Mouse (Mus musculus): ENCODE results near the gene Arg1. TPM values are rescaled to one million over a fixed set of nuclear protein-coding genes. Genes with fewer than 3 reads are reported as not detected.

The Arg1 gene
- polyA plus RNA-seq, 1 experiment from 2014 or later = 1.2 TPM

- no peaks in the 10 kb centered on the region for H3K36me3 ChIP-seq (ENCODE audit: control insufficient read depth, insufficient read depth, low read length)
- H3K27ac ChIP-seq (replicated peaks in 1 of 2; ENCODE audit: control insufficient read depth in 1 of 2, insufficient read depth in 1 of 2, low read depth in 2 of 2, low read length in 2 of 2) = no peak overlapping the region
- 78% methylated on average over 3 of the region's 3 CpGs for WGBS
- no peaks in the 10 kb centered on the region for H3K9me3 ChIP-seq (ENCODE audit: control insufficient read depth, low read length)
- H3K4me3 ChIP-seq (ENCODE audit: control insufficient read depth in 1 of 2, insufficient read depth in 1 of 2, low read depth in 1 of 2, low read length in 2 of 2) = no peak overlapping the region
- no peaks in the 10 kb centered on the region for H3K27me3 ChIP-seq (ENCODE audit: control insufficient read depth, insufficient read depth, low read length)
- H3K9ac ChIP-seq (ENCODE audit: low read length) = no peak overlapping the region
- no peak overlapping the region for H3K4me2 ChIP-seq (ENCODE audit: low read length)
- ATAC-seq (ENCODE audit: insufficient number of reproducible peaks, insufficient read depth, low FRiP score, low read depth) = no peak
- H3K4me1 ChIP-seq (ENCODE audit: control insufficient read depth in 2 of 2, insufficient read depth in 2 of 2, low read length in 2 of 2) = peaks cover 0 to 5% of the 10 kb centered on the region in 2 experiments; a peak in 1 of 4 replicates
Measured at GRCm38 (mm10) chr10:24947871-24948270, 20.6 kb upstream of the Arg1 start.

- Histone ChIP-seq H3K36me3 (ENCODE audit: control insufficient read depth, insufficient read depth, low read length) (no peaks in the 10 kb centered on the region), H3K27me3 (ENCODE audit: control insufficient read depth, insufficient read depth, low read length) (no peaks in the 10 kb centered on the region), H3K4me3 (ENCODE audit: control insufficient read depth in 1 of 2, insufficient read depth in 1 of 2, low read depth in 1 of 2, low read length in 2 of 2) (no peak overlapping the region), H3K9ac (ENCODE audit: low read length) (no peak overlapping the region), H3K4me2 (ENCODE audit: low read length) (no peak overlapping the region), H3K4me1 (ENCODE audit: control insufficient read depth in 2 of 2, insufficient read depth in 2 of 2, low read length in 2 of 2) (peaks cover 0 to 2% of the 10 kb centered on the region in 2 experiments; a peak in 2 of 4 replicates), H3K27ac (replicated peaks in 1 of 2; ENCODE audit: control insufficient read depth in 1 of 2, insufficient read depth in 1 of 2, low read depth in 2 of 2, low read length in 2 of 2) (no peak overlapping the region), H3K9me3 (ENCODE audit: control insufficient read depth, low read length) (no peaks in the 10 kb centered on the region)
- 68% methylated on average over 6 of the region's 6 CpGs for WGBS
- ATAC-seq (ENCODE audit: insufficient number of reproducible peaks, insufficient read depth, low FRiP score, low read depth) = no peak
Measured at GRCm38 (mm10) chr10:24930143-24930542, 2.9 kb upstream of the Arg1 start.

GRCm38 (mm10) chr10:24928072-24928471, 788 bp upstream of the Arg1 start:
- H3K36me3 ChIP-seq (ENCODE audit: control insufficient read depth, insufficient read depth, low read length) = no peaks in the 10 kb centered on the region
- no peaks in the 10 kb centered on the region for H3K9me3 ChIP-seq (ENCODE audit: control insufficient read depth, low read length)
- WGBS = 7% methylated on average over 12 of the region's 12 CpGs
- H3K27ac ChIP-seq (replicated peaks in 1 of 2; ENCODE audit: control insufficient read depth in 1 of 2, insufficient read depth in 1 of 2, low read depth in 2 of 2, low read length in 2 of 2) = no peak overlapping the region
- H3K4me2 ChIP-seq (ENCODE audit: low read length) = peak overlapping the region; percentile 48
- no peak overlapping the region for H3K9ac ChIP-seq (ENCODE audit: low read length)
- H3K27me3 ChIP-seq (ENCODE audit: control insufficient read depth, insufficient read depth, low read length) = no peaks in the 10 kb centered on the region
- ATAC-seq (ENCODE audit: insufficient number of reproducible peaks, insufficient read depth, low FRiP score, low read depth) = no peak
- peaks cover 0 to 2% of the 10 kb centered on the region in 2 experiments; a peak in 2 of 4 replicates for H3K4me1 ChIP-seq (ENCODE audit: control insufficient read depth in 2 of 2, insufficient read depth in 2 of 2, low read length in 2 of 2)
- peak overlapping the region in 1 of 2 experiments; percentile 14; a peak in 1 of 4 replicates for H3K4me3 ChIP-seq (ENCODE audit: control insufficient read depth in 1 of 2, insufficient read depth in 1 of 2, low read depth in 1 of 2, low read length in 2 of 2)

GRCm38 (mm10) chr10:24926380-24926779, 904 bp downstream of the Arg1 start:
- H3K4me3 ChIP-seq (ENCODE audit: control insufficient read depth in 1 of 2, insufficient read depth in 1 of 2, low read depth in 1 of 2, low read length in 2 of 2) = no peak overlapping the region
- ATAC-seq (ENCODE audit: insufficient number of reproducible peaks, insufficient read depth, low FRiP score, low read depth) = no peak
- H3K4me1 ChIP-seq (ENCODE audit: control insufficient read depth in 2 of 2, insufficient read depth in 2 of 2, low read length in 2 of 2) = peaks cover 0 to 2% of the 10 kb centered on the region in 2 experiments; a peak in 2 of 4 replicates
- no peaks in the 10 kb centered on the region for H3K9me3 ChIP-seq (ENCODE audit: control insufficient read depth, low read length)
- no peaks in the 10 kb centered on the region for H3K36me3 ChIP-seq (ENCODE audit: control insufficient read depth, insufficient read depth, low read length)
- H3K27me3 ChIP-seq (ENCODE audit: control insufficient read depth, insufficient read depth, low read length) = no peaks in the 10 kb centered on the region
- no peak overlapping the region for H3K27ac ChIP-seq (replicated peaks in 1 of 2; ENCODE audit: control insufficient read depth in 1 of 2, insufficient read depth in 1 of 2, low read depth in 2 of 2, low read length in 2 of 2)
- H3K9ac ChIP-seq (ENCODE audit: low read length) = no peak overlapping the region
- H3K4me2 ChIP-seq (ENCODE audit: low read length) = no peak overlapping the region
- WGBS = 39% methylated on average over 10 of the region's 10 CpGs

- Histone ChIP-seq H3K9me3 (ENCODE audit: control insufficient read depth, low read length) (no peaks in the 10 kb centered on the region), H3K9ac (ENCODE audit: low read length) (no peak overlapping the region), H3K4me3 (ENCODE audit: control insufficient read depth in 1 of 2, insufficient read depth in 1 of 2, low read depth in 1 of 2, low read length in 2 of 2) (no peak overlapping the region), H3K4me1 (ENCODE audit: control insufficient read depth in 2 of 2, insufficient read depth in 2 of 2, low read length in 2 of 2) (peaks cover 0 to 2% of the 10 kb centered on the region in 2 experiments; a peak in 2 of 4 replicates), H3K27me3 (ENCODE audit: control insufficient read depth, insufficient read depth, low read length) (no peaks in the 10 kb centered on the region), H3K4me2 (ENCODE audit: low read length) (no peak overlapping the region), H3K27ac (replicated peaks in 1 of 2; ENCODE audit: control insufficient read depth in 1 of 2, insufficient read depth in 1 of 2, low read depth in 2 of 2, low read length in 2 of 2) (no peak overlapping the region), H3K36me3 (ENCODE audit: control insufficient read depth, insufficient read depth, low read length) (no peaks in the 10 kb centered on the region)
- ATAC-seq (ENCODE audit: insufficient number of reproducible peaks, insufficient read depth, low FRiP score, low read depth) = no peak
- WGBS = 57% methylated on average over 3 of the region's 3 CpGs
Measured at GRCm38 (mm10) chr10:24924296-24924695, 3.0 kb downstream of the Arg1 start.

- 0 out of 2 replicates have a peak, but pooled peaks cover under 1% of the 10 kb centered on the region for H3K36me3 ChIP-seq (ENCODE audit: control insufficient read depth, insufficient read depth, low read length)
- ATAC-seq (ENCODE audit: insufficient number of reproducible peaks, insufficient read depth, low FRiP score, low read depth) = no peak
Measured at GRCm38 (mm10) chr10:24922977-24923376, 4.3 kb downstream of the Arg1 start.

GRCm38 (mm10) chr10:24915486-24915885, 11.8 kb downstream of the Arg1 start:
- Histone ChIP-seq H3K4me3 (ENCODE audit: control insufficient read depth in 1 of 2, insufficient read depth in 1 of 2, low read depth in 1 of 2, low read length in 2 of 2) (no peak overlapping the region), H3K4me1 (ENCODE audit: control insufficient read depth in 2 of 2, insufficient read depth in 2 of 2, low read length in 2 of 2) (no peaks in the 10 kb centered on the region), H3K4me2 (ENCODE audit: low read length) (no peak overlapping the region), H3K27ac (replicated peaks in 1 of 2; ENCODE audit: control insufficient read depth in 1 of 2, insufficient read depth in 1 of 2, low read depth in 2 of 2, low read length in 2 of 2) (no peak overlapping the region), H3K9me3 (ENCODE audit: control insufficient read depth, low read length) (no peaks in the 10 kb centered on the region), H3K9ac (ENCODE audit: low read length) (no peak overlapping the region), H3K27me3 (ENCODE audit: control insufficient read depth, insufficient read depth, low read length) (no peaks in the 10 kb centered on the region), H3K36me3 (ENCODE audit: control insufficient read depth, insufficient read depth, low read length) (peaks cover 67% of the 10 kb centered on the region)
- WGBS = 79% methylated on average over 6 of the region's 6 CpGs
- ATAC-seq (ENCODE audit: insufficient number of reproducible peaks, insufficient read depth, low FRiP score, low read depth) = no peak

More at GRCm38 (mm10) chr10:24922977-24923376, 4.3 kb downstream of the Arg1 start:
- Histone ChIP-seq H3K27me3 (ENCODE audit: control insufficient read depth, insufficient read depth, low read length) (no peaks in the 10 kb centered on the region), H3K4me3 (ENCODE audit: control insufficient read depth in 1 of 2, insufficient read depth in 1 of 2, low read depth in 1 of 2, low read length in 2 of 2) (no peak overlapping the region), H3K9me3 (ENCODE audit: control insufficient read depth, low read length) (no peaks in the 10 kb centered on the region), H3K4me2 (ENCODE audit: low read length) (no peak overlapping the region), H3K4me1 (ENCODE audit: control insufficient read depth in 2 of 2, insufficient read depth in 2 of 2, low read length in 2 of 2) (no peaks in the 10 kb centered on the region; a peak in 1 of 4 replicates), H3K9ac (ENCODE audit: low read length) (no peak overlapping the region), H3K27ac (replicated peaks in 1 of 2; ENCODE audit: control insufficient read depth in 1 of 2, insufficient read depth in 1 of 2, low read depth in 2 of 2, low read length in 2 of 2) (no peak overlapping the region)
- WGBS = 76% methylated on average over 4 of the region's 4 CpGs

- Histone ChIP-seq H3K4me1 (ENCODE audit: control insufficient read depth in 2 of 2, insufficient read depth in 2 of 2, low read length in 2 of 2) (no peaks in the 10 kb centered on the region), H3K27me3 (ENCODE audit: control insufficient read depth, insufficient read depth, low read length) (no peaks in the 10 kb centered on the region), H3K27ac (replicated peaks in 1 of 2; ENCODE audit: control insufficient read depth in 1 of 2, insufficient read depth in 1 of 2, low read depth in 2 of 2, low read length in 2 of 2) (no peak overlapping the region), H3K4me2 (ENCODE audit: low read length) (no peak overlapping the region), H3K36me3 (ENCODE audit: control insufficient read depth, insufficient read depth, low read length) (peaks cover 92% of the 10 kb centered on the region), H3K4me3 (ENCODE audit: control insufficient read depth in 1 of 2, insufficient read depth in 1 of 2, low read depth in 1 of 2, low read length in 2 of 2) (no peak overlapping the region), H3K9me3 (ENCODE audit: control insufficient read depth, low read length) (no peaks in the 10 kb centered on the region), H3K9ac (ENCODE audit: low read length) (no peak overlapping the region)
- WGBS = 91% methylated on average over 14 of the region's 14 CpGs
- ATAC-seq (ENCODE audit: insufficient number of reproducible peaks, insufficient read depth, low FRiP score, low read depth) = no peak
Measured at GRCm38 (mm10) chr10:24912576-24912975, 14.7 kb downstream of the Arg1 start.
